Mouse (Mus musculus): ENCODE data around the gene Ptges3. TPM values are rescaled to one million over a fixed set of nuclear protein-coding genes. Genes with fewer than 3 reads are reported as not detected.
A peak's percentile ranks its signal among the peaks of the same experiment; 100 is the strongest.

Gene Ptges3
- polyA plus RNA-seq, 1 experiment = not detected

- Histone ChIP-seq H3K4me3 (ENCODE audit: insufficient read depth, low read depth, low read length) (no peak overlapping the region), H3K4me1 (ENCODE audit: control insufficient read depth, insufficient read depth, low read length) (peaks cover 28% of the 10 kb centered on the region), H3K27ac (ENCODE audit: insufficient read depth, low read depth, low read length) (no peak overlapping the region)
- WGBS = 65% methylated on average over 9 of the region's 9 CpGs
- TF ChIP-seq CTCF (IDR thresholded peaks at IDR 0.05; ENCODE audit: insufficient read depth, low read depth, low read length) (no peak), POLR2A (IDR thresholded peaks at IDR 0.05; ENCODE audit: insufficient read depth, low read depth, low read length) (no peak)
Measured at GRCm38 (mm10) chr10:128095003-128095636, 36.4 kb downstream of the Ptges3 start.

DNA sequence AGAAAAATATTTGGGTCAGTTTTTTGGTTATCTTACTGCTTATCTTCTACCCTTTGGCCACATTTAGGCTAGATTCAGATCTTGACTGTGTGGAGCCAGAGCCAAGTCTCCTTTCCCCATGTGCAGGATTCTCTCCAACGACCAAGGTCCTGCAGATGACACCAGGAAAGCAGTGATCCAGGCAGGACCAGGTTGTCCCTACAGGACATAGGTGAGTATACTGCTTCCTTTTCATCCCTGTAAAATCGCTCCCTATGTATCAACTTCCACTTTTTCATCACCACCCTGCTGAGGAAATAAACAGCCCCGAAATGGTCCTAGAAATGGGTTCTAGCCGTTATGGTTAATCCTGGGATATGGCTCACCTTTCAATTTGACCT is 37.5 kb downstream of the Ptges3 start:
- 27% methylated on average over 4 of the region's 4 CpGs for WGBS
- Histone ChIP-seq H3K4me1 (ENCODE audit: control insufficient read depth, insufficient read depth, low read length) (peaks cover 28% of the 10 kb centered on the region), H3K4me3 (ENCODE audit: insufficient read depth, low read depth, low read length) (no peak overlapping the region), H3K27ac (ENCODE audit: insufficient read depth, low read depth, low read length) (no peak overlapping the region)
- TF ChIP-seq POLR2A (IDR thresholded peaks at IDR 0.05; ENCODE audit: insufficient read depth, low read depth, low read length) (no peak), CTCF (IDR thresholded peaks at IDR 0.05; ENCODE audit: insufficient read depth, low read depth, low read length) (no peak)

GRCm38 (mm10) chr10:128096693-128097586 is 38.2 kb downstream of the Ptges3 start:
- H3K4me1 ChIP-seq (ENCODE audit: control insufficient read depth, insufficient read depth, low read length) = peaks cover 21% of the 10 kb centered on the region
- peak overlapping the region; percentile 92 for H3K4me3 ChIP-seq (ENCODE audit: insufficient read depth, low read depth, low read length)
- no peak overlapping the region; the same call in 1 of the 2 replicates for H3K27ac ChIP-seq (ENCODE audit: insufficient read depth, low read depth, low read length)
- TF ChIP-seq POLR2A (IDR thresholded peaks at IDR 0.05; ENCODE audit: insufficient read depth, low read depth, low read length) (0 out of 2 replicates have a peak, but pooled peaks have one; percentile 25), CTCF (IDR thresholded peaks at IDR 0.05; ENCODE audit: insufficient read depth, low read depth, low read length) (no peak)
- WGBS = under 1% methylated on average over 85 of the region's 86 CpGs

DNA sequence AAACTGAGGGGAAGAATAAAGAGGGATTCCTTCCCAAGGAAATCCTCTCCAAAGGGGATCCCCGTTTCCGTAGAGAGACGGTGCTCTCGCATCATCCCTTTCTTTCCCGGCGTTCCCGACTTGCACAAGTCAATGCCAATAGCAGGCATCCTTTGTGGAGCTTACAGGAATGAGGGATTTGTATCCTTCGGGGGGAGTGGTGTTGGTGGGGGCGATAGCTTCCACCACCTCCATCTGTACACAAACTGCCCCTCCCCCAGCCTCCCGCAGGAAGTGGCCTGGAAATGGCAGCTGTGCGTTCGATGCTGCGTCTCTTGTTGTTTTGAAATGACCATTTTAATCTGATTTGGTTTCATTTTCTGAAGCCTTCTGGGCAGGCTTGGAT is 38.8 kb downstream of the Ptges3 start:
- TF ChIP-seq CTCF (IDR thresholded peaks at IDR 0.05; ENCODE audit: insufficient read depth, low read depth, low read length) (no peak), POLR2A (IDR thresholded peaks at IDR 0.05; ENCODE audit: insufficient read depth, low read depth, low read length) (no peak)
- Histone ChIP-seq H3K4me1 (ENCODE audit: control insufficient read depth, insufficient read depth, low read length) (peaks cover 17% of the 10 kb centered on the region), H3K4me3 (ENCODE audit: insufficient read depth, low read depth, low read length) (peak overlapping the region; percentile 92), H3K27ac (ENCODE audit: insufficient read depth, low read depth, low read length) (no peak overlapping the region; the same call in 1 of the 2 replicates)
- under 1% methylated on average over 13 of the region's 13 CpGs for WGBS

DNA sequence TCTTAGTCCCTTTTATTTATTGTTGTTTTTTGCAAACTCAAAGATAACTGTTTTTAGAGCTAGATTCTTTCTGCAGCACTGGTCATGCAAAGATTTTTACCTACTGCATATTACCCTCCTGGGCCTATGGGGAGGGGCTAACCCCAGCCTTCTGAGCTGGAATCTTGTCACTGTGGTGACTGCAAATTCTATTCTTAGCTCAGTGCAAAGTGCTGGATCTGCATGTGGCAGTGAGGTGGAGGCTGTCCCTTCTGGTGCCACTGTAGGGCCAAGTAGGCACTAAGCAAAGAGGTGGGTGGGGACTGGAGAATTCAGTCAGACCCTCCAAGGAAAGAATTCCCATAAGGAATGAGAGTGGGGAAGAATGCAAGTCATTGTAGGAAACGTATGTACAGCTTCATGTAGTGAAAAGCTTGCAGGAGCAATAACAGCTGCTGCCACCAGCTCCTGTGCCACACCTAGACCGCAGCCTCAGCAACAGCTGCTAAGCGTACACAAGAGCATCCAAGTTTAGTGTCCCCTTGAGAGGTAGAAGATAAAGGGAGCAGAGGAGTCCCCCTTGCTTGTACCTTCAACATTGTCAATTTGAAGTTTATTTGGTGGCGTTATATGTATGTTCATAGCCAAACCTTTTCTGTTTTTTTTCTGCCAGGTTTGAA is 51.5 kb downstream of the Ptges3 start:
- Histone ChIP-seq H3K4me3 (ENCODE audit: insufficient read depth, low read depth, low read length) (no peak overlapping the region), H3K27ac (ENCODE audit: insufficient read depth, low read depth, low read length) (no peak overlapping the region), H3K4me1 (ENCODE audit: control insufficient read depth, insufficient read depth, low read length) (peaks cover 15% of the 10 kb centered on the region)
- no peak for TF ChIP-seq POLR2A (IDR thresholded peaks at IDR 0.05; ENCODE audit: insufficient read depth, low read depth, low read length)
- TF ChIP-seq CTCF (IDR thresholded peaks at IDR 0.05; ENCODE audit: insufficient read depth, low read depth, low read length) = no peak
- 71% methylated on average over 4 of the region's 4 CpGs for WGBS

GRCm38 (mm10) chr10:128111227-128111626 is 52.5 kb downstream of the Ptges3 start:
- TF ChIP-seq POLR2A (IDR thresholded peaks at IDR 0.05; ENCODE audit: insufficient read depth, low read depth, low read length) (no peak), CTCF (IDR thresholded peaks at IDR 0.05; ENCODE audit: insufficient read depth, low read depth, low read length) (no peak)

DNA sequence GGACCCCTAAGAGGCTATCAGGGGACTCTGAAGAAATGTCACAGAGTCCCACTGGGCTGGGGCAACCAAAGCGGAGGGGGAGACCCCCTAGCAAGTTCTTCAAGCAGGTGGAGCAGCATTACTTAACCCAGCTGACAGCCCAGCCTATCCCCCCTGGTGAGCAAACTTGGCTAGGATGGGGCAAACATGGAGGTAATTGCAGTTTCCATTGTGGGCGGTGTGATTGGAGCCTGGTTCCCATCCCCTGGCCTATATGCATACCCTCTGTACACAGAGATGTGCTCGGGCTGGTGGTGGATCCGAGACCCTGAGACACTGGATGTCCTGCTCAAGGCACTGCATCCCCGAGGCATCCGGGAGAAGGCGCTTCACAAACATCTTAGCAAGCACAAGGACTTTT is 65.1 kb downstream of the Ptges3 start:
- no peak for TF ChIP-seq POLR2A (IDR thresholded peaks at IDR 0.05; ENCODE audit: insufficient read depth, low read depth, low read length)
- TF ChIP-seq CTCF (IDR thresholded peaks at IDR 0.05; ENCODE audit: insufficient read depth, low read depth, low read length) = no peak
- no peak overlapping the region for H3K4me3 ChIP-seq (ENCODE audit: insufficient read depth, low read depth, low read length)
- WGBS = 86% methylated on average over 7 of the region's 7 CpGs
- H3K27ac ChIP-seq (ENCODE audit: insufficient read depth, low read depth, low read length) = no peak overlapping the region
- H3K4me1 ChIP-seq (ENCODE audit: control insufficient read depth, insufficient read depth, low read length) = no peaks in the 10 kb centered on the region

More at GRCm38 (mm10) chr10:128111227-128111626, 52.5 kb downstream of the Ptges3 start:
- H3K4me3 ChIP-seq (ENCODE audit: insufficient read depth, low read depth, low read length) = no peak overlapping the region
- no peak overlapping the region for H3K27ac ChIP-seq (ENCODE audit: insufficient read depth, low read depth, low read length)
- H3K4me1 ChIP-seq (ENCODE audit: control insufficient read depth, insufficient read depth, low read length) = peaks cover 18% of the 10 kb centered on the region

DNA sequence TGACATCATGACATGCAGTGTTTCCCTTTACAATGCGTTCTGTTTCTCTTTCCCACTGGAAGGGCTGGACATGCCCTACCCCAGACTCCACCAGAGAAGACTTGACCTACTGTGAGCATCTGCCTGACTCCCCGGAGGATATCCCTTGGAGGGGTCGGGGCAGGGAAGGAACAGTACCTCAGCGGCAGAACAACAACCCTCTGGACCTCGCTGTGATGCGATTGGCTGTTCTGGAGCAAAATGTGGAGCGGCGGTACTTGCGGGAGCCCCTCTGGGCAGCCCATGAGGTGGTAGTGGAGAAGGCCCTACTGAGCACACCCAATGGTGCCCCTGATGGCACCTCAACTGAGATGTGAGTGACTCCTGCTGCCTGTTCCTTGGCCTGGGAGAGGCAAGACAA is 66.1 kb downstream of the Ptges3 start:
- H3K4me1 ChIP-seq (ENCODE audit: control insufficient read depth, insufficient read depth, low read length) = no peaks in the 10 kb centered on the region
- 95% methylated on average over 9 of the region's 9 CpGs for WGBS
- H3K27ac ChIP-seq (ENCODE audit: insufficient read depth, low read depth, low read length) = no peak overlapping the region
- no peak overlapping the region for H3K4me3 ChIP-seq (ENCODE audit: insufficient read depth, low read depth, low read length)
- no peak for TF ChIP-seq POLR2A (IDR thresholded peaks at IDR 0.05; ENCODE audit: insufficient read depth, low read depth, low read length)
- no peak for TF ChIP-seq CTCF (IDR thresholded peaks at IDR 0.05; ENCODE audit: insufficient read depth, low read depth, low read length)

GRCm38 (mm10) chr10:128125951-128126350 is 67.2 kb downstream of the Ptges3 start:
- WGBS = 91% methylated on average over 14 of the region's 14 CpGs
- H3K27ac ChIP-seq (ENCODE audit: insufficient read depth, low read depth, low read length) = no peak overlapping the region
- no peak overlapping the region for H3K4me3 ChIP-seq (ENCODE audit: insufficient read depth, low read depth, low read length)
- H3K4me1 ChIP-seq (ENCODE audit: control insufficient read depth, insufficient read depth, low read length) = no peaks in the 10 kb centered on the region
- TF ChIP-seq CTCF (IDR thresholded peaks at IDR 0.05; ENCODE audit: insufficient read depth, low read depth, low read length) (no peak), POLR2A (IDR thresholded peaks at IDR 0.05; ENCODE audit: insufficient read depth, low read depth, low read length) (no peak)

Other genes starting within 250 kb of the Ptges3 start
- not detected in 2 replicates for gene Rdh19, start 209.0 kb upstream of the Ptges3 start, polyA plus RNA-seq (2012; ENCODE audit: insufficient read depth, insufficient read length, low replicate concordance, missing spikeins)
- gene Rdh16f2, start 192.5 kb upstream of the Ptges3 start, polyA plus RNA-seq (2012; ENCODE audit: insufficient read depth, insufficient read length, low replicate concordance, missing spikeins) = not detected in 2 replicates
- gene Rdh7, start 170.1 kb upstream of the Ptges3 start, polyA plus RNA-seq (2012; ENCODE audit: insufficient read depth, insufficient read length, low replicate concordance, missing spikeins) = not detected in 2 replicates
- not detected in 2 replicates for gene Sdr9c7, start 160.4 kb upstream of the Ptges3 start, polyA plus RNA-seq (2012; ENCODE audit: insufficient read depth, insufficient read length, low replicate concordance, missing spikeins)
- gene Hsd17b6, start 51.3 kb upstream of the Ptges3 start, polyA plus RNA-seq (2012; ENCODE audit: insufficient read depth, insufficient read length, low replicate concordance, missing spikeins) = not detected in 2 replicates
- gene Prim1, start 43.8 kb upstream of the Ptges3 start, polyA plus RNA-seq (2012; ENCODE audit: insufficient read depth, insufficient read length, low replicate concordance, missing spikeins) = not detected in 2 replicates
- gene Naca, start 23.4 kb upstream of the Ptges3 start, polyA plus RNA-seq (2012; ENCODE audit: insufficient read depth, insufficient read length, low replicate concordance, missing spikeins) = not detected in 2 replicates
- gene Atp5b, start 24.3 kb downstream of the Ptges3 start, polyA plus RNA-seq (2012; ENCODE audit: insufficient read depth, insufficient read length, low replicate concordance, missing spikeins) = 323 and 1,263 TPM in 2 replicates
- gene Baz2a, start 32.6 kb downstream of the Ptges3 start, polyA plus RNA-seq (2012; ENCODE audit: insufficient read depth, insufficient read length, low replicate concordance, missing spikeins) = 53.8 and 199 TPM in 2 replicates
- not detected in 2 replicates for gene Rbms2, start 121.3 kb downstream of the Ptges3 start, polyA plus RNA-seq (2012; ENCODE audit: insufficient read depth, insufficient read length, low replicate concordance, missing spikeins)
- gene Gls2, start 135.5 kb downstream of the Ptges3 start, polyA plus RNA-seq (2012; ENCODE audit: insufficient read depth, insufficient read length, low replicate concordance, missing spikeins) = not detected in 2 replicates
- gene Spryd4, start 152.9 kb downstream of the Ptges3 start, polyA plus RNA-seq (2012; ENCODE audit: insufficient read depth, insufficient read length, low replicate concordance, missing spikeins) = not detected in 2 replicates
- gene Mip, start 166.9 kb downstream of the Ptges3 start, polyA plus RNA-seq (2012; ENCODE audit: insufficient read depth, insufficient read length, low replicate concordance, missing spikeins) = not detected in 2 replicates
- gene Timeless, start 173.1 kb downstream of the Ptges3 start, polyA plus RNA-seq (2012; ENCODE audit: insufficient read depth, insufficient read length, low replicate concordance, missing spikeins) = not detected in 2 replicates
- gene Apon, start 195.1 kb downstream of the Ptges3 start, polyA plus RNA-seq (2012; ENCODE audit: insufficient read depth, insufficient read length, low replicate concordance, missing spikeins) = not detected in 2 replicates
- not detected in 2 replicates for gene Apof, start 209.7 kb downstream of the Ptges3 start, polyA plus RNA-seq (2012; ENCODE audit: insufficient read depth, insufficient read length, low replicate concordance, missing spikeins)
- not detected in 2 replicates for gene Stat2, start 211.6 kb downstream of the Ptges3 start, polyA plus RNA-seq (2012; ENCODE audit: insufficient read depth, insufficient read length, low replicate concordance, missing spikeins)
- gene Il23a, start 239.8 kb downstream of the Ptges3 start, polyA plus RNA-seq (2012; ENCODE audit: insufficient read depth, insufficient read length, low replicate concordance, missing spikeins) = not detected in 2 replicates
- gene Pan2, start 244.4 kb downstream of the Ptges3 start, polyA plus RNA-seq (2012; ENCODE audit: insufficient read depth, insufficient read length, low replicate concordance, missing spikeins) = not detected in 2 replicates